Mouse (Mus musculus) limb, embryonic 14.5 days (tissue): ENCODE measurements at regions not wholly inside any gene's neighbourhood (a gene's known extent, or its start where the extent isn't known, plus 50 kb on each side); places are given as distances from the start of the nearest gene placed in this dataset.

ENCODE experiments used
- ATAC-seq: fragments of 200-750 bp; cut with Nextera tagmentation; 2 replicates; pipeline ENCODE4 v1.8.0; 2017; ENCODE audit warnings: low read depth, moderate number of reproducible peaks, moderate TSS enrichment; ENCODE audit not compliant: low FRiP score
- DNase-seq: peaks from one replicate; pipeline ENCODE4 v3.0.0-alpha.2; 2015; ENCODE audit warnings: low spot score
- H3K27ac ChIP-seq: fragments of 300-500 bp; sonication (generic); replicated peaks from 2 replicates; pipeline ENCODE4 v1.5.1; 2014; ENCODE audit warnings: low read depth, mild to moderate bottlenecking, low read length, moderate library complexity, mixed read lengths
- H3K27me3 ChIP-seq: fragments of 300-500 bp; sonication (generic); 2 replicates; pipeline ENCODE4 v1.6.1; 2014; ENCODE audit warnings: low read length, mixed read lengths; ENCODE audit not compliant: control insufficient read depth, insufficient read depth
- H3K36me3 ChIP-seq: fragments of 300-500 bp; sonication (generic); 2 replicates; pipeline ENCODE4 v1.6.1; 2014; ENCODE audit warnings: mild to moderate bottlenecking, low read length, moderate library complexity, mixed read lengths; ENCODE audit not compliant: control insufficient read depth, insufficient read depth
- H3K4me1 ChIP-seq: fragments of 300-500 bp; sonication (generic); 2 replicates; pipeline ENCODE4 v1.6.1; 2014; ENCODE audit warnings: antibody characterized with exemption, low read length, mixed read lengths; ENCODE audit not compliant: control insufficient read depth, insufficient read depth
- H3K4me2 ChIP-seq: fragments of 300-500 bp; sonication (generic); replicated peaks from 2 replicates; pipeline ENCODE4 v1.6.1; 2014; ENCODE audit warnings: low read depth, mild to moderate bottlenecking, low read length, moderate library complexity; ENCODE audit not compliant: severe bottlenecking
- H3K4me3 ChIP-seq: fragments of 300-500 bp; sonication (generic); replicated peaks from 2 replicates; pipeline ENCODE4 v1.5.1; 2014; ENCODE audit warnings: low read length
- H3K9ac ChIP-seq: fragments of 300-500 bp; sonication (generic); 2 replicates; pipeline ENCODE4 v1.6.1; 2014; ENCODE audit warnings: mild to moderate bottlenecking, low read depth, low read length, moderate library complexity; ENCODE audit not compliant: severe bottlenecking
- H3K9me3 ChIP-seq: fragments of 300-500 bp; sonication (generic); 2 replicates; pipeline ENCODE4 v1.6.1; 2016; ENCODE audit warnings: low read length; ENCODE audit not compliant: control insufficient read depth
- POLR2A ChIP-seq: fragments of 200-500 bp; IDR thresholded peaks from 2 replicates; pipeline ENCODE4 v1.8.0; 2012; ENCODE audit warnings: inconsistent platforms, mild to moderate bottlenecking, moderate library complexity, borderline replicate concordance; ENCODE audit not compliant: insufficient read depth, insufficient read length; ENCODE audit errors: extremely low read depth
- WGBS: fragments of 180-500 bp; shearing (Covaris S2); extraction: QIAGEN DNeasy Blood & Tissue Kit; methylation state at CpG from one replicate; pipeline ENCODE4 v1.1.7; 2014; 5-methylcytosine and 5-hydroxymethylcytosine counted together

GRCm38 (mm10) chr2:171693526-171693925, 349.7 kb downstream of the Cbln4 start:
- WGBS = 83% methylated on average over 5 of the region's 5 CpGs
- no peak for TF ChIP-seq POLR2A
- H3K4me2 ChIP-seq = no peak overlapping the region

GRCm38 (mm10) chr2:171690781-171691180, 352.5 kb downstream of the Cbln4 start:
- no peak overlapping the region for H3K27ac ChIP-seq
- H3K4me1 ChIP-seq = no peaks in the 10 kb centered on the region
- no peak for TF ChIP-seq POLR2A
- H3K9ac ChIP-seq = no peak overlapping the region
- WGBS = 32% methylated on average over 4 of the region's 4 CpGs
- H3K36me3 ChIP-seq = no peaks in the 10 kb centered on the region
- no peak overlapping the region for H3K4me3 ChIP-seq
- no peaks in the 10 kb centered on the region for H3K27me3 ChIP-seq
- DNase-seq (no peak), ATAC-seq (no peak)
- no peaks in the 10 kb centered on the region for H3K9me3 ChIP-seq
- no peak overlapping the region for H3K4me2 ChIP-seq

More at GRCm38 (mm10) chr2:171693526-171693925, 349.7 kb downstream of the Cbln4 start:
- Histone ChIP-seq H3K9me3 (no peaks in the 10 kb centered on the region), H3K9ac (no peak overlapping the region), H3K4me3 (no peak overlapping the region), H3K4me1 (no peaks in the 10 kb centered on the region), H3K36me3 (no peaks in the 10 kb centered on the region), H3K27ac (no peak overlapping the region), H3K27me3 (no peaks in the 10 kb centered on the region)
- ATAC-seq (no peak), DNase-seq (no peak)

- no peak for DNase-seq
- 45% methylated on average over 4 of the region's 4 CpGs for WGBS
- no peak overlapping the region for H3K4me3 ChIP-seq
These were observed 354.2 kb downstream of the Cbln4 start for GRCm38 (mm10) chr2:171689102-171689501.

GRCm38 (mm10) chr2:171677998-171678397, 365.3 kb downstream of the Cbln4 start:
- no peaks in the 10 kb centered on the region for H3K27me3 ChIP-seq
- H3K9me3 ChIP-seq = no peaks in the 10 kb centered on the region
- no peak for TF ChIP-seq POLR2A
- WGBS = 82% methylated on average over 2 of the region's 2 CpGs
- H3K4me3 ChIP-seq = no peak overlapping the region
- DNase-seq (peak; percentile 41), ATAC-seq (no peak)
- H3K4me2 ChIP-seq = no peak overlapping the region
- no peaks in the 10 kb centered on the region for H3K4me1 ChIP-seq
- H3K9ac ChIP-seq = no peak overlapping the region
- H3K36me3 ChIP-seq = no peaks in the 10 kb centered on the region
- no peak overlapping the region for H3K27ac ChIP-seq

More at GRCm38 (mm10) chr2:171689102-171689501, 354.2 kb downstream of the Cbln4 start:
- Histone ChIP-seq H3K9me3 (no peaks in the 10 kb centered on the region), H3K27ac (no peak overlapping the region), H3K4me1 (no peaks in the 10 kb centered on the region), H3K27me3 (no peaks in the 10 kb centered on the region), H3K36me3 (no peaks in the 10 kb centered on the region), H3K9ac (no peak overlapping the region), H3K4me2 (no peak overlapping the region)
- no peak for TF ChIP-seq POLR2A
- no peak for ATAC-seq

GRCm38 (mm10) chr2:171677128-171677527, 366.1 kb downstream of the Cbln4 start:
- WGBS = 78% methylated on average over 7 of the region's 7 CpGs
- Histone ChIP-seq H3K9me3 (no peaks in the 10 kb centered on the region), H3K27ac (no peak overlapping the region)

GRCm38 (mm10) chr2:171676083-171676482, 367.2 kb downstream of the Cbln4 start:
- Histone ChIP-seq H3K9ac (no peak overlapping the region), H3K4me2 (no peak overlapping the region), H3K4me1 (no peaks in the 10 kb centered on the region), H3K36me3 (no peaks in the 10 kb centered on the region), H3K9me3 (no peaks in the 10 kb centered on the region), H3K27ac (no peak overlapping the region), H3K27me3 (no peaks in the 10 kb centered on the region), H3K4me3 (no peak overlapping the region)
- ATAC-seq = peak; percentile 67; the same call in 1 of the 2 replicates
- WGBS = 54% methylated on average over 8 of the region's 8 CpGs
- peak; percentile 36 for DNase-seq
- TF ChIP-seq POLR2A = no peak

More at GRCm38 (mm10) chr2:171677128-171677527, 366.1 kb downstream of the Cbln4 start:
- TF ChIP-seq POLR2A = no peak
- Histone ChIP-seq H3K27me3 (no peaks in the 10 kb centered on the region), H3K36me3 (no peaks in the 10 kb centered on the region), H3K9ac (no peak overlapping the region), H3K4me1 (no peaks in the 10 kb centered on the region), H3K4me2 (no peak overlapping the region), H3K4me3 (no peak overlapping the region)
- ATAC-seq (no peak), DNase-seq (no peak)
